Mouse (Mus musculus) kidney, adult 2 months (tissue): Measurements from ENCODE around the gene Aspdh.

ENCODE experiments used
- CTCF ChIP-seq: fragments of 200-500 bp; conservative IDR thresholded peaks from 2 replicates; pipeline ENCODE4 v1.5.1; 2011; ENCODE audit warnings: low read depth, mild to moderate bottlenecking, control low read depth, low read length, moderate library complexity, mixed read lengths; ENCODE audit not compliant: insufficient read depth, insufficient read length
- POLR2A ChIP-seq: fragments of 200-500 bp; IDR thresholded peaks from one replicate; pipeline ENCODE4 v1.6.1; 2011; ENCODE audit warnings: low read depth, low read length, control low read depth

- TF ChIP-seq CTCF (no peak), POLR2A (no peak)
These were observed 37.5 kb upstream of the Aspdh start for GRCm38 (mm10) chr7:44427666-44428065.
